Mouse (Mus musculus): ENCODE results near the gene Drc3. TPM values are rescaled to one million over a fixed set of nuclear protein-coding genes. Genes with fewer than 3 reads are reported as not detected.

Gene Drc3
- polyA plus RNA-seq, 2 experiments: 0.20 to 0.39 TPM

- H3K9ac ChIP-seq (replicated peaks): no peak overlapping the region
- 51% methylated on average over 3 of the region's 3 CpGs for WGBS (ENCODE audit: insufficient replicate concordance)
- no peaks in the 10 kb centered on the region for H3K4me1 ChIP-seq (replicated peaks; ENCODE audit: control insufficient read depth in 2 of 2, insufficient read depth in 2 of 2, low read length in 1 of 2)
- no peak overlapping the region for H3K4me2 ChIP-seq (ENCODE audit: low read depth)
- ATAC-seq (ENCODE audit: insufficient read depth): no peak
- H3K4me3 ChIP-seq (ENCODE audit: insufficient read depth in 1 of 2, low read depth in 2 of 2, low read length in 2 of 2): no peak overlapping the region
- H3K27ac ChIP-seq: no peak overlapping the region
- no peaks in the 10 kb centered on the region for H3K36me3 ChIP-seq (replicated peaks; ENCODE audit: control insufficient read depth, insufficient read depth, low read depth)
- TF ChIP-seq CTCF (IDR thresholded peaks at IDR 0.05; ENCODE audit: low read depth): peak; percentile 39; the same call in 1 of the 2 replicates
- TF ChIP-seq EP300 (IDR thresholded peaks at IDR 0.05; ENCODE audit: low read depth): no peak
- no peaks in the 10 kb centered on the region for H3K9me3 ChIP-seq (ENCODE audit: control insufficient read depth, low read length)
- no peaks in the 10 kb centered on the region for H3K27me3 ChIP-seq (ENCODE audit: control insufficient read depth, insufficient read depth, low read length)
- DNase-seq (ENCODE audit: low read depth in 3 of 3, low spot score in 3 of 3): no peak
Observed at GRCm38 (mm10) chr11:60367256-60367655, 14.1 kb downstream of the Drc3 start.

DNA sequence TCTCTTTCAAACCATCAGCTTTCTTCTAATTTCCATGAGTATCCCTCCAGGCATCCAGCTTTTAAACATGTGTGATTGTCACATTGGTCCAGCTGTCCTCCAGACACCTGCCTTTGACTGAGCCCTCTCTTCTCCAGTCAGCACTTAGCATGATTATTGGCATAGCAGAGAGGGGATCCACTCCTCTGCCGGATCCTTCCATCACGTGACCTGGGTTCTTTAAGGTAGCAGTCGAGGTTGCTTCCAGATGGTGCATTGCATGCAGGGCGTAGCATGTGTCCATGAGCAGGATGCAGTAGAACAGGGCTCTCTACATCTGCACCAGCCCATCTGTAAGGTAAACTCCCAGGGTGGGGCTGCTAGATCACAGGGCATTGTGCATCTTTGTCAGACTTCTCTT is 15.8 kb downstream of the Drc3 start:
- Histone ChIP-seq H3K27ac (no peak overlapping the region), H3K4me2 (ENCODE audit: low read depth) (no peak overlapping the region), H3K36me3 (replicated peaks; ENCODE audit: control insufficient read depth, insufficient read depth, low read depth) (no peaks in the 10 kb centered on the region), H3K4me1 (replicated peaks; ENCODE audit: control insufficient read depth in 2 of 2, insufficient read depth in 2 of 2, low read length in 1 of 2) (no peaks in the 10 kb centered on the region), H3K4me3 (ENCODE audit: insufficient read depth in 1 of 2, low read depth in 2 of 2, low read length in 2 of 2) (no peak overlapping the region), H3K9ac (replicated peaks) (no peak overlapping the region), H3K27me3 (ENCODE audit: control insufficient read depth, insufficient read depth, low read length) (no peaks in the 10 kb centered on the region), H3K9me3 (ENCODE audit: control insufficient read depth, low read length) (no peaks in the 10 kb centered on the region)
- DNase-seq (ENCODE audit: low read depth in 3 of 3, low spot score in 3 of 3) (no peak), ATAC-seq (ENCODE audit: insufficient read depth) (no peak)
- TF ChIP-seq EP300 (IDR thresholded peaks at IDR 0.05; ENCODE audit: low read depth) (no peak), CTCF (IDR thresholded peaks at IDR 0.05; ENCODE audit: low read depth) (no peak)
- WGBS (ENCODE audit: insufficient replicate concordance): 49% methylated on average over 4 of the region's 4 CpGs

GRCm38 (mm10) chr11:60369448-60369847 is 16.3 kb downstream of the Drc3 start:
- Histone ChIP-seq H3K27me3 (ENCODE audit: control insufficient read depth, insufficient read depth, low read length) (no peaks in the 10 kb centered on the region), H3K4me2 (ENCODE audit: low read depth) (no peak overlapping the region), H3K4me1 (replicated peaks; ENCODE audit: control insufficient read depth in 2 of 2, insufficient read depth in 2 of 2, low read length in 1 of 2) (no peaks in the 10 kb centered on the region), H3K9ac (replicated peaks) (no peak overlapping the region), H3K27ac (no peak overlapping the region), H3K36me3 (replicated peaks; ENCODE audit: control insufficient read depth, insufficient read depth, low read depth) (no peaks in the 10 kb centered on the region), H3K9me3 (ENCODE audit: control insufficient read depth, low read length) (no peaks in the 10 kb centered on the region), H3K4me3 (ENCODE audit: insufficient read depth in 1 of 2, low read depth in 2 of 2, low read length in 2 of 2) (no peak overlapping the region)
- no peak for TF ChIP-seq CTCF (IDR thresholded peaks at IDR 0.05; ENCODE audit: low read depth)
- no peak for DNase-seq (ENCODE audit: low read depth in 3 of 3, low spot score in 3 of 3)
- 68% methylated on average over 4 of the region's 4 CpGs for WGBS (ENCODE audit: insufficient replicate concordance)
- no peak for ATAC-seq (ENCODE audit: insufficient read depth)

DNA sequence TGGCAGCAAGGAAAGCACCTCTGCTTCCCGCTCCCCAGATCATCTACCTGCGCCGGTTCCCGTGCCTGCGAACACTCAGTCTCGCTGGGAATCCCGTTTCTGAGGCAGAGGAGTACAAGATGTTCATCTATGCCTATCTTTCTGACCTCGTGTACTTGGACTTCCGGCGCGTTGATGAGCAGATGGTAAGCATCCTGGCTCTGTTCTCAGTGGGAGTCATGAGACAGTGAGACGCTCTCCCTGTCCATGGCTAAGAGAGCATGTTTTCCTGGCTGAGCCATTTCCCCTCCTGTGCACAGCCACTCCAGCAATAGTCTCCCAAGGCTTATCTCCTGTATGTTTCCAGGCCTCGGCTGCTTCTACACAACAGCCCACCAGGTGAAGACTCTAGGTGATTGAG is 17.3 kb downstream of the Drc3 start:
- H3K36me3 ChIP-seq (replicated peaks; ENCODE audit: control insufficient read depth, insufficient read depth, low read depth): no peaks in the 10 kb centered on the region
- TF ChIP-seq CTCF (IDR thresholded peaks at IDR 0.05; ENCODE audit: low read depth) (no peak), EP300 (IDR thresholded peaks at IDR 0.05; ENCODE audit: low read depth) (no peak)
- no peaks in the 10 kb centered on the region for H3K27me3 ChIP-seq (ENCODE audit: control insufficient read depth, insufficient read depth, low read length)
- no peaks in the 10 kb centered on the region for H3K9me3 ChIP-seq (ENCODE audit: control insufficient read depth, low read length)
- no peaks in the 10 kb centered on the region for H3K4me1 ChIP-seq (replicated peaks; ENCODE audit: control insufficient read depth in 2 of 2, insufficient read depth in 2 of 2, low read length in 1 of 2)
- H3K9ac ChIP-seq (replicated peaks): no peak overlapping the region
- ATAC-seq (ENCODE audit: insufficient read depth): no peak
- H3K27ac ChIP-seq: no peak overlapping the region
- WGBS (ENCODE audit: insufficient replicate concordance): 76% methylated on average over 13 of the region's 13 CpGs
- DNase-seq (ENCODE audit: low read depth in 3 of 3, low spot score in 3 of 3): no peak
- no peak overlapping the region for H3K4me3 ChIP-seq (ENCODE audit: insufficient read depth in 1 of 2, low read depth in 2 of 2, low read length in 2 of 2)
- H3K4me2 ChIP-seq (ENCODE audit: low read depth): no peak overlapping the region

GRCm38 (mm10) chr11:60374481-60374880 is 21.4 kb downstream of the Drc3 start:
- ATAC-seq (ENCODE audit: insufficient read depth): no peak
- Histone ChIP-seq H3K9ac (replicated peaks) (no peak overlapping the region), H3K36me3 (replicated peaks; ENCODE audit: control insufficient read depth, insufficient read depth, low read depth) (no peaks in the 10 kb centered on the region), H3K4me1 (replicated peaks; ENCODE audit: control insufficient read depth in 2 of 2, insufficient read depth in 2 of 2, low read length in 1 of 2) (no peaks in the 10 kb centered on the region), H3K27me3 (ENCODE audit: control insufficient read depth, insufficient read depth, low read length) (no peaks in the 10 kb centered on the region), H3K27ac (no peak overlapping the region), H3K4me2 (ENCODE audit: low read depth) (no peak overlapping the region), H3K4me3 (ENCODE audit: insufficient read depth in 1 of 2, low read depth in 2 of 2, low read length in 2 of 2) (no peak overlapping the region), H3K9me3 (ENCODE audit: control insufficient read depth, low read length) (no peaks in the 10 kb centered on the region)
- WGBS (ENCODE audit: insufficient replicate concordance): 72% methylated on average over 6 of the region's 6 CpGs
- TF ChIP-seq CTCF (IDR thresholded peaks at IDR 0.05; ENCODE audit: low read depth): no peak
- TF ChIP-seq EP300 (IDR thresholded peaks at IDR 0.05; ENCODE audit: low read depth): no peak
- DNase-seq (ENCODE audit: low read depth in 3 of 3, low spot score in 3 of 3): no peak

Measured in liver, embryonic 14.5 days (tissue).